Mouse (Mus musculus) ES-Bruce4 (cell line): Measurements from ENCODE around the gene Gfod1. TPM values are rescaled to one million over a fixed set of nuclear protein-coding genes. Genes with fewer than 3 reads are reported as not detected.

Source experiments
- H3K27ac ChIP-seq: 2 replicates; pipeline ENCODE4 v1.5.1; 2012; ENCODE audit warnings: low read length, inconsistent platforms; ENCODE audit not compliant: insufficient read depth
- H3K27me3 ChIP-seq: 2 replicates; pipeline ENCODE4 v1.6.1; 2012; ENCODE audit warnings: mild to moderate bottlenecking, low read length, inconsistent platforms; ENCODE audit not compliant: control insufficient read depth, poor library complexity, insufficient read depth, severe bottlenecking
- H3K36me3 ChIP-seq: 2 replicates; pipeline ENCODE4 v1.6.1; 2012; ENCODE audit warnings: inconsistent platforms, mild to moderate bottlenecking, low read length, moderate library complexity; ENCODE audit not compliant: control insufficient read depth, poor library complexity, insufficient read depth, severe bottlenecking
- H3K4me1 ChIP-seq: one replicate; pipeline ENCODE4 v1.8.1; 2011; ENCODE audit warnings: low read length; ENCODE audit not compliant: control insufficient read depth, insufficient read depth
- H3K4me3 ChIP-seq: 2 replicates; pipeline ENCODE4 v1.5.1; 2011; ENCODE audit warnings: low read depth, mild to moderate bottlenecking, low read length
- H3K9ac ChIP-seq: 2 replicates; pipeline ENCODE4 v1.6.1; 2012; ENCODE audit warnings: low read depth, mild to moderate bottlenecking, inconsistent platforms; ENCODE audit not compliant: poor library complexity, severe bottlenecking
- H3K9me3 ChIP-seq: replicated peaks from 2 replicates; pipeline ENCODE4 v1.6.1; 2012; ENCODE audit warnings: mild to moderate bottlenecking, low read length, inconsistent platforms; ENCODE audit not compliant: control insufficient read depth, poor library complexity, insufficient read depth, severe bottlenecking
- CTCF ChIP-seq: IDR thresholded peaks from one replicate; pipeline ENCODE4 v1.8.1; 2011; ENCODE audit warnings: low read depth, low read length
- EP300 ChIP-seq: IDR thresholded peaks from 2 replicates; pipeline ENCODE4 v1.6.1; 2011; ENCODE audit warnings: low read depth, low read length; ENCODE audit not compliant: insufficient read depth
- POLR2A ChIP-seq: IDR thresholded peaks from one replicate; pipeline ENCODE4 v1.8.1; 2011; ENCODE audit warnings: low read length; ENCODE audit not compliant: insufficient read depth
- polyA plus RNA-seq: library from polyadenylated mRNA; stranded (reverse); fragments of >200 nt; gene quantifications from 2 replicates; pipeline ENCODE4 v1.2.4, GENCODE M21; 2011; ENCODE audit warnings: low read depth; ENCODE audit not compliant: missing spikeins, insufficient read depth, insufficient read length

Gfod1 gene
- polyA plus RNA-seq, 1 experiment = 6.2 TPM

- Histone ChIP-seq H3K27me3 (no peaks in the 10 kb centered on the region), H3K9ac (peak overlapping the region; percentile 10; the same call in 1 of the 2 replicates), H3K4me3 (peak overlapping the region; percentile 33), H3K36me3 (no peaks in the 10 kb centered on the region), H3K27ac (no peak overlapping the region), H3K4me1 (peaks cover 2% of the 10 kb centered on the region), H3K9me3 (no peaks in the 10 kb centered on the region)
- no peak for TF ChIP-seq EP300
- TF ChIP-seq POLR2A = no peak
- TF ChIP-seq CTCF = no peak
These were observed 1.7 kb downstream of the Gfod1 start for GRCm38 (mm10) chr13:43302239-43302638.

GRCm38 (mm10) chr13:43300906-43301305 lies 3.1 kb downstream of the Gfod1 start:
- TF ChIP-seq CTCF = no peak
- TF ChIP-seq EP300 = no peak
- TF ChIP-seq POLR2A = no peak
- Histone ChIP-seq H3K4me1 (peaks cover 5% of the 10 kb centered on the region), H3K9ac (no peak overlapping the region), H3K36me3 (no peaks in the 10 kb centered on the region), H3K9me3 (no peaks in the 10 kb centered on the region), H3K27me3 (no peaks in the 10 kb centered on the region), H3K27ac (no peak overlapping the region; the same call in 1 of the 2 replicates), H3K4me3 (no peak overlapping the region)

- TF ChIP-seq CTCF = no peak
- TF ChIP-seq EP300 = peak; percentile 94
- H3K4me1 ChIP-seq = peaks cover 5% of the 10 kb centered on the region
- H3K27ac ChIP-seq = no peak overlapping the region; the same call in 1 of the 2 replicates
- no peaks in the 10 kb centered on the region for H3K36me3 ChIP-seq
- no peaks in the 10 kb centered on the region for H3K9me3 ChIP-seq
- no peak overlapping the region for H3K9ac ChIP-seq
- no peaks in the 10 kb centered on the region for H3K27me3 ChIP-seq
- H3K4me3 ChIP-seq = no peak overlapping the region
These were observed 3.6 kb downstream of the Gfod1 start for GRCm38 (mm10) chr13:43300366-43300765.

GRCm38 (mm10) chr13:43299171-43299570 lies 4.8 kb downstream of the Gfod1 start:
- Histone ChIP-seq H3K4me1 (peaks cover 9% of the 10 kb centered on the region), H3K27ac (peak overlapping the region; percentile 55), H3K36me3 (no peaks in the 10 kb centered on the region), H3K27me3 (no peaks in the 10 kb centered on the region), H3K9ac (no peak overlapping the region), H3K4me3 (no peak overlapping the region), H3K9me3 (no peaks in the 10 kb centered on the region)
- TF ChIP-seq CTCF (no peak), EP300 (no peak), POLR2A (no peak)

- H3K4me1 ChIP-seq = peaks cover 11% of the 10 kb centered on the region
- no peak overlapping the region for H3K4me3 ChIP-seq
- H3K27me3 ChIP-seq = no peaks in the 10 kb centered on the region
These were observed 6.4 kb downstream of the Gfod1 start for GRCm38 (mm10) chr13:43297526-43297925.

GRCm38 (mm10) chr13:43296140-43296805 lies 7.7 kb downstream of the Gfod1 start:
- H3K4me1 ChIP-seq = peaks cover 12% of the 10 kb centered on the region

More at GRCm38 (mm10) chr13:43297526-43297925, 6.4 kb downstream of the Gfod1 start:
- Histone ChIP-seq H3K9ac (no peak overlapping the region), H3K27ac (no peak overlapping the region), H3K36me3 (no peaks in the 10 kb centered on the region), H3K9me3 (no peaks in the 10 kb centered on the region)
- TF ChIP-seq POLR2A (no peak), EP300 (no peak), CTCF (no peak)

More at GRCm38 (mm10) chr13:43296140-43296805, 7.7 kb downstream of the Gfod1 start:
- TF ChIP-seq POLR2A = no peak
- TF ChIP-seq CTCF = no peak
- TF ChIP-seq EP300 = no peak
- H3K27me3 ChIP-seq = no peaks in the 10 kb centered on the region
- H3K9ac ChIP-seq = no peak overlapping the region
- peak overlapping the region; percentile 75 for H3K27ac ChIP-seq
- H3K36me3 ChIP-seq = no peaks in the 10 kb centered on the region
- H3K4me3 ChIP-seq = no peak overlapping the region
- H3K9me3 ChIP-seq = no peaks in the 10 kb centered on the region
